Mouse (Mus musculus) heart, postnatal 0 days (tissue): ENCODE measurements at regions not wholly inside any gene's neighbourhood (a gene's known extent, or its start where the extent isn't known, plus 50 kb on each side); places are given as distances from the start of the nearest gene placed in this dataset.

ENCODE experiments used
- ATAC-seq: fragments of 200-750 bp; cut with Nextera tagmentation; 2 replicates; pipeline ENCODE4 v1.8.0; 2017; ENCODE audit warnings: low read depth, moderate number of reproducible peaks, moderate library complexity; ENCODE audit not compliant: insufficient read depth
- DNase-seq: peaks from one replicate; pipeline ENCODE4 v3.0.0-alpha.2; 2016; ENCODE audit warnings: low spot score
- H3K27ac ChIP-seq: fragments of 300-500 bp; sonication (generic); 2 replicates; pipeline ENCODE4 v1.5.1; 2014; ENCODE audit warnings: low read depth, mild to moderate bottlenecking
- H3K27me3 ChIP-seq: fragments of 300-500 bp; sonication (generic); 2 replicates; pipeline ENCODE4 v1.6.1; 2014; ENCODE audit warnings: low read length, mixed read lengths; ENCODE audit not compliant: control insufficient read depth, insufficient read depth
- H3K36me3 ChIP-seq: fragments of 300-500 bp; sonication (generic); replicated peaks from 2 replicates; pipeline ENCODE4 v1.6.1; 2014; ENCODE audit warnings: low read length, mixed read lengths; ENCODE audit not compliant: control insufficient read depth, insufficient read depth
- H3K4me1 ChIP-seq: fragments of 300-500 bp; sonication (generic); 2 replicates; pipeline ENCODE4 v1.6.1; 2014; ENCODE audit warnings: antibody characterized with exemption; ENCODE audit not compliant: control insufficient read depth, insufficient read depth
- H3K4me2 ChIP-seq: fragments of 300-500 bp; sonication (generic); 2 replicates; pipeline ENCODE4 v1.6.1; 2014; ENCODE audit warnings: low read depth, mild to moderate bottlenecking, low read length, moderate library complexity
- H3K4me3 ChIP-seq: fragments of 300-500 bp; sonication (generic); 2 replicates; pipeline ENCODE4 v1.5.1; 2014; ENCODE audit warnings: low read depth, low read length
- H3K9ac ChIP-seq: fragments of 300-500 bp; sonication (generic); replicated peaks from 2 replicates; pipeline ENCODE4 v1.6.1; 2014; ENCODE audit warnings: low read depth, low read length, mixed read lengths
- H3K9me3 ChIP-seq: fragments of 300-500 bp; sonication (generic); replicated peaks from 2 replicates; pipeline ENCODE4 v1.6.1; 2016; ENCODE audit warnings: low read length; ENCODE audit not compliant: control insufficient read depth
- CTCF ChIP-seq: IDR thresholded peaks from 2 replicates; pipeline ENCODE4 v1.5.1; 2016; ENCODE audit warnings: antibody characterized with exemption, control low read depth, low read depth
- EP300 ChIP-seq: IDR thresholded peaks from 2 replicates; pipeline ENCODE4 v1.6.1; 2016; ENCODE audit warnings: antibody characterized with exemption, low read depth
- WGBS: fragments of 180-500 bp; shearing (Covaris S2); extraction: QIAGEN DNeasy Blood & Tissue Kit; methylation state at CpG from one replicate; pipeline ENCODE4 v1.1.7; 2014; 5-methylcytosine and 5-hydroxymethylcytosine counted together

DNA sequence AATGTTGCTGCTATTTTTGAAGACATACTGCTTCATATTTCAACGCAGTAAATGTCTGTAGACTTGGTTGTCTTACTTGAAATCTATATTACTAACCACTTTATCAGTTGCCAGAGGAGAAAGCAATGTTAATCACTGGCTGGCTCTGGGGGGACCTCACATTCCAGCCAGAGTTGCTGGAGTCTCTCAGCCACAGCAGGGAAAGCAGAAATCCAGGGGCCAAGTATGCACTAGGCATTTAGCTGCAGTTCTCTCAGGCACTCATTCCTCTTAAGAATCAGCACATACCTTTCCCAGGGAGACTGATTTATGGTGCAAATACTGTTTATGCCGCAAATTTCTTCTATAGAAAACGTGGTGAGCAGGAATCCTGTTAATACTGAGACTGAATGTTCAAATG is 933.6 kb upstream of the Lcorl start:
- H3K27me3 ChIP-seq, result no peaks in the 10 kb centered on the region
- H3K36me3 ChIP-seq, result no peaks in the 10 kb centered on the region
- H3K27ac ChIP-seq, result no peak overlapping the region
- 22% methylated on average over 3 of the region's 3 CpGs for WGBS
- no peaks in the 10 kb centered on the region for H3K9me3 ChIP-seq
- TF ChIP-seq CTCF (no peak), EP300 (no peak)
- H3K4me3 ChIP-seq, result no peak overlapping the region
- peak; percentile 8 for DNase-seq
- no peaks in the 10 kb centered on the region for H3K4me1 ChIP-seq
- ATAC-seq, result no peak
- no peak overlapping the region for H3K4me2 ChIP-seq
- no peak overlapping the region for H3K9ac ChIP-seq

DNA sequence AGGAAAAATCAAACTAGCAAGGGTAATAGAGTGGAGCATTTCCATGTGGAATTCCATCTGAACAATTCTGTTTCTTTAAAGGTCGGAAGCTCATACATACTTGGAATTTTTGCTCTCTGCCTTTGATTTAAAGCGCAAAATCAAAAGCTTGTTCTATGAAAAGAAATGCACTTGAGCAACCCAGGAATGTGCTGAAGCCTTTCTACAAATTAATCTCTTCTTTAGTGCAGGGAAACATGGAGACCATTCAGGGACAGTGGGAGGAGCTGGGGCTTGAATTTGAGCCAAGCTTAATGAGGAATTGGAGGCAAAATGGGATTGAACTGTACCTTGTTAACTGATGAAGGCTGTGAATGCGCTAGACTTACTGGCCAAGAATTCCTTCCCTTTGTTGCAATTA is 933.1 kb upstream of the Lcorl start:
- Histone ChIP-seq H3K27ac (no peak overlapping the region), H3K36me3 (no peaks in the 10 kb centered on the region), H3K9ac (no peak overlapping the region), H3K4me3 (no peak overlapping the region), H3K4me2 (no peak overlapping the region), H3K9me3 (no peaks in the 10 kb centered on the region), H3K27me3 (no peaks in the 10 kb centered on the region), H3K4me1 (no peaks in the 10 kb centered on the region)
- TF ChIP-seq EP300 (no peak), CTCF (no peak)
- ATAC-seq, result no peak
- peak; percentile 13 for DNase-seq
- 29% methylated on average over 3 of the region's 3 CpGs for WGBS

DNA sequence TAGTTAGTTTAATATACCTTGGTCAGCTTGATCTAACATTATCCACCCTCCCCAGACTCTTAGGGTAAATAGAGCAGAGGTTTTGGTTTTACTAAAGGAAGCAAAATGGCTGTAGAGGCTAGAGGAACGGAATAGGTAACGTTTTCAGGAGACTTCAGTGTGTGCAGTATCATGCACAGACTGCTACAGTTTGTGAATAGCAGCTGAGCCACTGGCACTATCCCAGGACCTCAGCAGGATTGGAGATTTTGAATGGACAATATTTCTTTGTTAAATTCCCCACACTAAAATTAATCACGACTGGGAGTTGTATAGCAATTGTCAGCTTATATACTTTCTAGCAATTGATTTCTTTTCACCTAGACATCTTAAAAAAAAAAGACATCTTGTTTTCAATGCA is 929.7 kb upstream of the Lcorl start:
- Histone ChIP-seq H3K27me3 (no peaks in the 10 kb centered on the region), H3K36me3 (no peaks in the 10 kb centered on the region), H3K4me3 (no peak overlapping the region), H3K27ac (no peak overlapping the region), H3K4me2 (no peak overlapping the region), H3K4me1 (no peaks in the 10 kb centered on the region), H3K9me3 (no peaks in the 10 kb centered on the region), H3K9ac (no peak overlapping the region)
- TF ChIP-seq EP300 (no peak), CTCF (no peak)
- ATAC-seq (no peak), DNase-seq (no peak)
- WGBS, result 71% methylated on average over 3 of the region's 3 CpGs

DNA sequence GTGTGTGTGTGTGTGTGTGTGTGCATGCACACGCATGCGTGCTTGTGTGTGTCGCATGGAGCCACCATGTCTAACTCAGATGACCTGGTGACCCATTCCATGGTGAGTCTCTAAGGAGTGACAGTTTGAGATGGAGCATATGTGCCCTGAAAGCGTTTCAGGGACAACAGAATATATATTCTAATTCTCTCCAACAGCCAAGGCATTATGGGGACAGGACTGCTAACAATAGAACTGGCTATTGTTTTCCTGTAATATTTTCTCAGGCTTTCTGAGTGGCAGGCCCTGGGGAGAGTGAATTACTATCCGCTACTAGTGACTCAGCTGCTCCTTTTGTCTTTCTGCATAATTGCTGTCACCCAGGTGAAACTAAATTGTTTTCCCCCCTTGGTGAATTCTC is 898.7 kb upstream of the Lcorl start:
- TF ChIP-seq CTCF, result no peak
- no peak for TF ChIP-seq EP300
- H3K9me3 ChIP-seq, result no peaks in the 10 kb centered on the region
- H3K4me3 ChIP-seq, result no peak overlapping the region
- H3K9ac ChIP-seq, result no peak overlapping the region
- DNase-seq (no peak), ATAC-seq (no peak)
- H3K27me3 ChIP-seq, result no peaks in the 10 kb centered on the region
- H3K4me2 ChIP-seq, result no peak overlapping the region
- WGBS, result 67% methylated on average over 5 of the region's 5 CpGs
- H3K36me3 ChIP-seq, result no peaks in the 10 kb centered on the region
- H3K27ac ChIP-seq, result no peak overlapping the region
- no peaks in the 10 kb centered on the region for H3K4me1 ChIP-seq

DNA sequence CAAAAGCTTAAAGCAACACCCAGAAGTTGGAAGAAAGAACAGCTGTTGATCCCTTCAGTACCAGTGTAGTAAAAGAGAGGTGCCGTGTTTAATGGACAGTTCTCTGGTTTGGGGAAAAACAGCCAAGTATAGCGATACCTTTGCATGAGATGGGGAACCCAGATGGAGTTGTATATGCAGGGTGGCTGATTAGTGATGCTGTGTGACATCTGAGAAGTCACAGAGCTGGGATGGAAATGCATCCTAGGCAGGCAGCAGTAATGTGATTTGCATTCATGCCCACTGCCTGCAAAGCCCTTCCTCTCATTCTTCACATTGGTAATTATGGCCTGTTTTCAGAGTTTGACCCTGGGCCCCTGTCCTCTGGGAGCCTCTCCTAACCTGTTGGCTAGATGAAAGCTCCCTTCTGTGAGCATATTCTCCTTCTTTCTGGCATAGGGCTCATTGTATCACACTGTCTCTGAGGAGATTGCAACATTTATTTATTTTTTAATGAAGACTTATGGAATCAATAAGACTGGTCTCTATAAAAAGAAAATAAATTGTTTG is 882.7 kb upstream of the Lcorl start:
- H3K4me3 ChIP-seq, result no peak overlapping the region
- no peaks in the 10 kb centered on the region for H3K9me3 ChIP-seq
- DNase-seq (no peak), ATAC-seq (no peak)
- no peaks in the 10 kb centered on the region for H3K4me1 ChIP-seq
- no peaks in the 10 kb centered on the region for H3K36me3 ChIP-seq
- H3K9ac ChIP-seq, result no peak overlapping the region
- 86% methylated on average over 2 of the region's 2 CpGs for WGBS
- H3K27me3 ChIP-seq, result no peaks in the 10 kb centered on the region
- no peak for TF ChIP-seq EP300
- TF ChIP-seq CTCF, result no peak
- H3K4me2 ChIP-seq, result no peak overlapping the region
- H3K27ac ChIP-seq, result no peak overlapping the region

DNA sequence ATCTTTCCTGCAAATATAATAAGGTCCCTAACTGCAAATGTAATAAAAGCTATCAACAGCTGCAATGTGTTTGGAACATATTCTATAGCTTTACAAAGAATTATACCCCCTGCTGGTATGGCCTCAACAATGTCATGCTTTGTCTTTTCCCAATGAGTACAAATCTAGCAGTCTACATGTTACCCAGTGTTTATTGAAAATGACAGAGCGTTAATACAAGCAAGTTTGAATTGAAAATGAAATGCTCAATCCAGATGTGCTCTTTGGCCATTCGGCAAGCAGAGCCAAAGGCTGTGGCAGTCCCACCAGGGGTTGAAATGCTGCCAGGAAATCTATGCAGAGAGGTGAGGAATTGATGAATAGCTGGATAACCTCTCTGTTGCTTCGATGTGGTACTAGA is 875.1 kb upstream of the Lcorl start:
- 86% methylated on average over 3 of the region's 3 CpGs for WGBS

More for the DNA sequence above, 875.1 kb upstream of the Lcorl start:
- Histone ChIP-seq H3K4me1 (no peaks in the 10 kb centered on the region), H3K27me3 (no peaks in the 10 kb centered on the region), H3K4me3 (no peak overlapping the region), H3K36me3 (no peaks in the 10 kb centered on the region), H3K27ac (no peak overlapping the region), H3K9me3 (no peaks in the 10 kb centered on the region), H3K4me2 (no peak overlapping the region), H3K9ac (no peak overlapping the region)
- ATAC-seq, result no peak
- no peak for DNase-seq
- TF ChIP-seq CTCF (no peak), EP300 (no peak)
